Mouse (Mus musculus) ovary, postnatal 36 days (tissue): ENCODE results near the gene Mycn.
A peak's percentile ranks its signal among the peaks of the same experiment; 100 is the strongest.

Experiments used
- DNase-seq: peaks from one replicate; pipeline ENCODE4 v3.0.0; 2022; ENCODE audit warnings: low spot score, mixed read lengths

Gene Mycn

GRCm38 (mm10) chr12:12924446-12924845 is 17.3 kb downstream of the Mycn start:
- no peak for DNase-seq

GRCm38 (mm10) chr12:12920166-12921157 is 21.3 kb downstream of the Mycn start:
- DNase-seq: no peak

GRCm38 (mm10) chr12:12916298-12916697 is 25.4 kb downstream of the Mycn start:
- no peak for DNase-seq

- no peak for DNase-seq
Observed at GRCm38 (mm10) chr12:12910356-12910979, 31.2 kb downstream of the Mycn start.

- DNase-seq: no peak
Observed at GRCm38 (mm10) chr12:12909631-12910277, 32.0 kb downstream of the Mycn start.

- no peak for DNase-seq
Observed at GRCm38 (mm10) chr12:12906771-12907170, 34.9 kb downstream of the Mycn start.

- no peak for DNase-seq
Observed at GRCm38 (mm10) chr12:12906321-12906720, 35.4 kb downstream of the Mycn start.

GRCm38 (mm10) chr12:12905117-12905516 is 36.6 kb downstream of the Mycn start:
- no peak for DNase-seq

GRCm38 (mm10) chr12:12904512-12904953 is 37.2 kb downstream of the Mycn start:
- peak; percentile 93 for DNase-seq

- DNase-seq: no peak
Observed at GRCm38 (mm10) chr12:12904086-12904485, 37.6 kb downstream of the Mycn start.

- DNase-seq: no peak
Observed at GRCm38 (mm10) chr12:12902403-12902802, 39.3 kb downstream of the Mycn start.

- DNase-seq: no peak
Observed at GRCm38 (mm10) chr12:12898356-12899126, 43.2 kb downstream of the Mycn start.

GRCm38 (mm10) chr12:12893986-12894385 is 47.7 kb downstream of the Mycn start:
- DNase-seq: no peak

GRCm38 (mm10) chr12:12886191-12886889 is 55.4 kb downstream of the Mycn start:
- no peak for DNase-seq
